Mouse (Mus musculus) intestine, embryonic 15.5 days (tissue): ENCODE measurements at regions not wholly inside any gene's neighbourhood (a gene's known extent, or its start where the extent isn't known, plus 50 kb on each side); places are given as distances from the start of the nearest gene placed in this dataset.

ENCODE experiments used
- ATAC-seq: fragments of 200-750 bp; cut with Nextera tagmentation; 2 replicates; pipeline ENCODE4 v1.8.0; 2017; ENCODE audit warnings: moderate TSS enrichment, moderate library complexity
- H3K27ac ChIP-seq: fragments of 300-500 bp; sonication (generic); 2 replicates; pipeline ENCODE4 v1.5.1; 2015; ENCODE audit warnings: mild to moderate bottlenecking, inconsistent platforms
- H3K27me3 ChIP-seq: fragments of 300-500 bp; sonication (generic); replicated peaks from 2 replicates; pipeline ENCODE4 v1.6.1; 2015; ENCODE audit warnings: inconsistent platforms
- H3K36me3 ChIP-seq: fragments of 300-500 bp; sonication (generic); 2 replicates; pipeline ENCODE4 v1.6.1; 2015; ENCODE audit warnings: inconsistent platforms
- H3K4me1 ChIP-seq: fragments of 300-500 bp; sonication (generic); replicated peaks from 2 replicates; pipeline ENCODE4 v1.6.1; 2015; ENCODE audit warnings: inconsistent platforms
- H3K4me2 ChIP-seq: fragments of 300-500 bp; sonication (generic); replicated peaks from 2 replicates; pipeline ENCODE4 v1.6.1; 2015; ENCODE audit warnings: mild to moderate bottlenecking, inconsistent platforms
- H3K4me3 ChIP-seq: fragments of 300-500 bp; sonication (generic); replicated peaks from 2 replicates; pipeline ENCODE4 v1.5.1; 2015; ENCODE audit warnings: inconsistent platforms
- H3K9ac ChIP-seq: fragments of 300-500 bp; sonication (generic); 2 replicates; pipeline ENCODE4 v1.6.1; 2015; ENCODE audit warnings: inconsistent platforms
- H3K9me3 ChIP-seq: fragments of 300-500 bp; sonication (generic); 2 replicates; pipeline ENCODE4 v1.6.1; 2016; ENCODE audit warnings: inconsistent platforms
- WGBS: fragments of 180-500 bp; shearing (Covaris S2); methylation state at CpG from one replicate; pipeline ENCODE4 v1.1.7; 2015; 5-methylcytosine and 5-hydroxymethylcytosine counted together

DNA sequence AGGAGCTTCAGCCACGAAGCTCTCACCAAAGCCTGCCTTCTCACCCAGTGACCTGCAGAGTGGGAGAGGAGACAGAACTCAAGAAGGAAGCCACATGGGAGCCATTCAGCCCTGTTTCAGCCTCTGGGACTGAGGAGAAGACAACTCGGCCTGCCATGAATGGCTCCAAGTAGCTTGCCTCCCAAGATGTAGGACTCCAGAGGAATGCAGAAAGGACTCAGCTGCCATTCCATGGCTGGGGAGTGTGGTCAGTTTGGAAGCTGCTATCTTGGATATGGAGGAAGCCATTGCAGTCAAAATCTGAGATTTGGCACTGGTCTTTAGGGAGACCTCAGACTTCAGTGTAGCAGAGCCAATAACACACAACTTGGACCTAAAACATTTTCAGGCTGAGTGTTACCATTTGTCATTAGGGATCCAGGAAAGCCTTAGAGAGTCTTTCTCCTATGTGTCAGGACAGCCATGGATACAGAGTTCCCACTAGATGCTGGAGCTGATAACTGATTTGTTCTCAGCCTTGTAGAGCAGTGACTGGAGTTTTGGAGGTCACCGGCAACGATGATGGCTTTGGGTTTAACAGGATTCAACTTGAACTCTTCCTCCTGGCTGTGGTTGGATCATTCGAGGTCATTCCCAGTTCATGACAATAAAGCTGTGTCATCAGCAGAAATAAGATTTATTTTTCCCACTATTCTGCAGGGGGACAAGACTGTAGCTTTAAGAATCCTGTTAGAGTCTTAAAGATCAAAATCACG lies 130.1 kb downstream of the Ackr3 start:
- Histone ChIP-seq H3K4me1 (0 out of 2 replicates have a peak, but pooled peaks cover 4% of the 10 kb centered on the region), H3K27ac (no peak overlapping the region), H3K36me3 (no peaks in the 10 kb centered on the region)

GRCm38 (mm10) chr1:90335001-90335747 lies 131.4 kb downstream of the Ackr3 start:
- Histone ChIP-seq H3K27ac (no peak overlapping the region), H3K4me2 (no peak overlapping the region), H3K27me3 (no peaks in the 10 kb centered on the region), H3K9me3 (no peaks in the 10 kb centered on the region), H3K4me3 (no peak overlapping the region), H3K36me3 (no peaks in the 10 kb centered on the region), H3K9ac (no peak overlapping the region), H3K4me1 (0 out of 2 replicates have a peak, but pooled peaks cover 4% of the 10 kb centered on the region)
- peak; percentile 65; the same call in 1 of the 2 replicates for ATAC-seq
- WGBS = 54% methylated on average over 25 of the region's 25 CpGs

More for the DNA sequence above, 130.1 kb downstream of the Ackr3 start:
- H3K9ac ChIP-seq = no peak overlapping the region
- no peaks in the 10 kb centered on the region for H3K9me3 ChIP-seq
- H3K4me3 ChIP-seq = no peak overlapping the region
- H3K4me2 ChIP-seq = no peak overlapping the region
- no peaks in the 10 kb centered on the region for H3K27me3 ChIP-seq
- 70% methylated on average over 6 of the region's 6 CpGs for WGBS
- ATAC-seq = no peak

GRCm38 (mm10) chr1:90337876-90338316 lies 134.1 kb downstream of the Ackr3 start:
- Histone ChIP-seq H3K4me2 (no peak overlapping the region), H3K36me3 (no peaks in the 10 kb centered on the region), H3K27ac (no peak overlapping the region), H3K9me3 (no peaks in the 10 kb centered on the region), H3K9ac (no peak overlapping the region), H3K27me3 (no peaks in the 10 kb centered on the region), H3K4me3 (no peak overlapping the region), H3K4me1 (0 out of 2 replicates have a peak, but pooled peaks cover 4% of the 10 kb centered on the region)
- WGBS = 61% methylated on average over 12 of the region's 12 CpGs
- ATAC-seq = no peak

- H3K27ac ChIP-seq = no peak overlapping the region
- no peak for ATAC-seq
Observed at GRCm38 (mm10) chr1:90342346-90342745, 138.6 kb downstream of the Ackr3 start.

GRCm38 (mm10) chr1:90343492-90343891 lies 139.7 kb downstream of the Ackr3 start:
- Histone ChIP-seq H3K9me3 (no peaks in the 10 kb centered on the region), H3K27me3 (no peaks in the 10 kb centered on the region), H3K9ac (no peak overlapping the region), H3K4me3 (no peak overlapping the region), H3K27ac (no peak overlapping the region), H3K36me3 (no peaks in the 10 kb centered on the region), H3K4me1 (no peaks in the 10 kb centered on the region), H3K4me2 (no peak overlapping the region)
- ATAC-seq = no peak
- WGBS = 58% methylated on average over 2 of the region's 2 CpGs

More at GRCm38 (mm10) chr1:90342346-90342745, 138.6 kb downstream of the Ackr3 start:
- WGBS = 42% methylated on average over 1 of the region's 1 CpGs
- Histone ChIP-seq H3K36me3 (no peaks in the 10 kb centered on the region), H3K4me1 (0 out of 2 replicates have a peak, but pooled peaks cover 4% of the 10 kb centered on the region), H3K27me3 (no peaks in the 10 kb centered on the region), H3K9me3 (no peaks in the 10 kb centered on the region), H3K9ac (no peak overlapping the region), H3K4me2 (no peak overlapping the region), H3K4me3 (no peak overlapping the region)

GRCm38 (mm10) chr1:90347032-90347431 lies 143.3 kb downstream of the Ackr3 start:
- no peak overlapping the region for H3K4me3 ChIP-seq
- H3K4me2 ChIP-seq = no peak overlapping the region
- H3K27ac ChIP-seq = no peak overlapping the region
- H3K36me3 ChIP-seq = no peaks in the 10 kb centered on the region
- no peak for ATAC-seq
- no peak overlapping the region for H3K9ac ChIP-seq
- no peaks in the 10 kb centered on the region for H3K27me3 ChIP-seq
- WGBS = 63% methylated on average over 6 of the region's 6 CpGs
- H3K4me1 ChIP-seq = 0 out of 2 replicates have a peak, but pooled peaks cover 2% of the 10 kb centered on the region
- H3K9me3 ChIP-seq = no peaks in the 10 kb centered on the region

GRCm38 (mm10) chr1:90349611-90350010 lies 145.8 kb downstream of the Ackr3 start:
- H3K4me3 ChIP-seq = no peak overlapping the region
- H3K27me3 ChIP-seq = no peaks in the 10 kb centered on the region
- H3K4me1 ChIP-seq = peaks cover 6% of the 10 kb centered on the region; the same call in 1 of the 2 replicates
- H3K9ac ChIP-seq = no peak overlapping the region
- H3K9me3 ChIP-seq = no peaks in the 10 kb centered on the region
- ATAC-seq = no peak
- no peaks in the 10 kb centered on the region for H3K36me3 ChIP-seq
- H3K4me2 ChIP-seq = no peak overlapping the region
- WGBS = 42% methylated on average over 6 of the region's 6 CpGs
- no peak overlapping the region for H3K27ac ChIP-seq

DNA sequence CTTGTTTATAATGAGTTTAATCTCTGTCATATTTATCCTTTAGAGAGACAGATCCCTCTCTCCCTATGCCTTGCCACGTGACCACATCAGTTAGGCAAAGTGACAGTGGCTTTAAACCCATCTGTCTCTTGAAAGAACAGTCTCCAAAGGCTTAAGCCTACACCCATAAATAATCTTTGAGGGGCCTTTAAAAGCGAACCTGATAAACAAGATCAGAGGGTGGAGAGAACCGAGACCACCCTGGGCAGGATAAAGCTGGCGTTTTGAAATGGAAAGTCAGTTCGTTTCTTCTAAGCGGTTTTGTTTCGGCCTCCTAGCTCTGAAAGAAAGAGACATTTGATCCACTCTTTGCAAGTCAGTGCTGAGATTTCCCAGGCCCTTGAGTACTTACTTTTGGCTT lies 149.5 kb downstream of the Ackr3 start:
- H3K4me1 ChIP-seq = peaks cover 6% of the 10 kb centered on the region; the same call in 1 of the 2 replicates
- no peak overlapping the region for H3K27ac ChIP-seq
- no peak overlapping the region for H3K9ac ChIP-seq
- no peak overlapping the region for H3K4me2 ChIP-seq
- ATAC-seq = peak; percentile 17; the same call in 1 of the 2 replicates
- H3K36me3 ChIP-seq = no peaks in the 10 kb centered on the region
- no peak overlapping the region for H3K4me3 ChIP-seq
- no peaks in the 10 kb centered on the region for H3K9me3 ChIP-seq
- H3K27me3 ChIP-seq = no peaks in the 10 kb centered on the region
- WGBS = 20% methylated on average over 7 of the region's 7 CpGs

DNA sequence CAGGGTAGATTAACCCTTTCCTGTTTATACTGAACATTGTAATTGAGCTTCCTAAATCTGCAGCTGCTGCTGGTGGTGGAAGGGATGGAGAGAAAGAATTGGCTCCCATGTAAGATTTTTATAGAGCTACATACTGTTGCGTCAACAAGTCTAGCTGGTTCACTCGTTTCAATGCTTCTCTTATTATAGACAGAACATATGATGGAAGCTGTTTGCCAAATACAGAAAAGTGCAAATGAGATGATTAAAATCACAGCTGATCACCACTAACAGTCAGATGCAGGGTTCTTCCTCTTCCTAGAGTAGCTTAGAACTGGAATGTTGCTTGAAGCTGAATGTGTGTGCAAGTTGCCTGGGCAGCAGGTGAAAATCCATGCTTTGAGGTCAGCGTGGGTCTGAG lies 152.8 kb downstream of the Ackr3 start:
- Histone ChIP-seq H3K4me2 (no peak overlapping the region), H3K9ac (no peak overlapping the region), H3K36me3 (no peaks in the 10 kb centered on the region), H3K9me3 (no peaks in the 10 kb centered on the region), H3K27me3 (no peaks in the 10 kb centered on the region), H3K4me3 (no peak overlapping the region), H3K27ac (no peak overlapping the region), H3K4me1 (peaks cover 6% of the 10 kb centered on the region; the same call in 1 of the 2 replicates)
- ATAC-seq = no peak
- 86% methylated on average over 3 of the region's 3 CpGs for WGBS

GRCm38 (mm10) chr1:90357391-90357790 lies 153.6 kb downstream of the Ackr3 start:
- no peaks in the 10 kb centered on the region for H3K27me3 ChIP-seq
- ATAC-seq = no peak

GRCm38 (mm10) chr1:90358971-90359370 lies 155.2 kb downstream of the Ackr3 start:
- H3K27me3 ChIP-seq = no peaks in the 10 kb centered on the region
- no peaks in the 10 kb centered on the region for H3K4me1 ChIP-seq
- H3K9ac ChIP-seq = no peak overlapping the region
- H3K4me2 ChIP-seq = no peak overlapping the region
- WGBS = 47% methylated on average over 2 of the region's 2 CpGs
- no peaks in the 10 kb centered on the region for H3K9me3 ChIP-seq
- no peak overlapping the region for H3K4me3 ChIP-seq
- no peak overlapping the region for H3K27ac ChIP-seq
- no peak for ATAC-seq
- no peaks in the 10 kb centered on the region for H3K36me3 ChIP-seq

More at GRCm38 (mm10) chr1:90357391-90357790, 153.6 kb downstream of the Ackr3 start:
- Histone ChIP-seq H3K36me3 (no peaks in the 10 kb centered on the region), H3K9me3 (no peaks in the 10 kb centered on the region), H3K4me1 (peaks cover 4% of the 10 kb centered on the region; the same call in 1 of the 2 replicates), H3K4me2 (no peak overlapping the region), H3K9ac (no peak overlapping the region), H3K27ac (no peak overlapping the region), H3K4me3 (no peak overlapping the region)

DNA sequence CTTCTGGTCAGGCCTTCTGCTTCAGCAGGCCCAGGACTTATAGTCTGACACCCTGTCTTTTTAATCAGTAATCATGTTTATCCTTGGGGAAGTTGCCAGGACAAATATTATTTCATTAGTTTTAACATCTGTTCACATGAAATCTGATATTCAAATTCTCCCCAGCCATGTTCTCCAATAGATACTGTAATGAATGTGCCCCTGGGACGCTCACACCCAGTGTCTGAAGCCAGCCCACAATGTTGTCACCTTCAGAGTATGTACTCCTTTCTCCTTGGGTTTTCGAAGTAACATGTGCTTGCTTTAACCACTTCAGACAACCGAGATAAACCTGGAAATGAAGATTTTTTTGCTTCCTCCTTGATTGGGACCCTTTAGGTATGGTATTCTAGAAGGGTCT lies 156.3 kb downstream of the Ackr3 start:
- ATAC-seq = no peak
- H3K4me1 ChIP-seq = no peaks in the 10 kb centered on the region
- WGBS = 84% methylated on average over 3 of the region's 3 CpGs
- no peaks in the 10 kb centered on the region for H3K27me3 ChIP-seq
- no peaks in the 10 kb centered on the region for H3K9me3 ChIP-seq
- H3K9ac ChIP-seq = no peak overlapping the region
- no peak overlapping the region for H3K4me2 ChIP-seq
- H3K4me3 ChIP-seq = no peak overlapping the region
- no peak overlapping the region for H3K27ac ChIP-seq
- no peaks in the 10 kb centered on the region for H3K36me3 ChIP-seq
